Mouse (Mus musculus) spleen, postnatal 10 days (tissue): ENCODE measurements around the gene Csdc2.

Source experiments
- DNase-seq, 2 experiments: peaks; one replicate each; pipeline ENCODE4 v3.0.0; 2021 to 2022; ENCODE audit warnings: low spot score in 2 of 2

The Csdc2 gene

GRCm38 (mm10) chr15:81990549-81990948 lies 54.0 kb downstream of the Csdc2 start:
- peak; percentile 46 to 74 for DNase-seq

GRCm38 (mm10) chr15:81993992-81994391 lies 57.4 kb downstream of the Csdc2 start:
- no peak for DNase-seq
